Mouse (Mus musculus): ENCODE data around the gene Rint1. TPM values are rescaled to one million over a fixed set of nuclear protein-coding genes. Genes with fewer than 3 reads are reported as not detected.

Gene Rint1
- polyA plus RNA-seq, 1 experiment, result 8.3 TPM

DNA sequence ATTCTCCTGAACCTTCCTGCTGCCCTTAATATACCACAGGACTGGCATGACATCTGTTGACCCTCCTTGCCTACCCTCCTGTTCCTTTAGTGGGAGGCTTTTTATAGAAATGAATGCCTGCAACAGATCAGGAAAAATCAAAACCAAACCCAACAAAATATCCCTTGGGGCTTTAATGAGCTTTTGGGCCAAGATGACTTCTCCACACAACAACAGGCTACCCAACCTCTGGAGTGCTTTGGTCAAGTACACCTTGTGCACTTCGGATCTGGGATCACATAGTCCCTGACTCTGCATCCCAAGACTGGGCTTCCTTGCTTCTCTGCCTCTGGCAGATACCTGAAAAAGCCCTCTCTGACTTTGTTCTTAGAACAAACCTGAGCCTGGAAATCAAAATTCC lies 68.7 kb downstream of the Rint1 start:
- no peaks in the 10 kb centered on the region for H3K27me3 ChIP-seq (ENCODE audit: control insufficient read depth, insufficient read depth, insufficient read length)
- H3K4me3 ChIP-seq, result no peak overlapping the region
- TF ChIP-seq TCF12 (IDR thresholded peaks at IDR 0.05; ENCODE audit: insufficient read depth, poor library complexity, severe bottlenecking) (no peak), USF1 (IDR thresholded peaks at IDR 0.05; ENCODE audit: low read depth) (no peak), CEBPB (IDR thresholded peaks at IDR 0.05; ENCODE audit: insufficient read depth, poor library complexity, severe bottlenecking) (no peak), REST (IDR thresholded peaks at IDR 0.05; ENCODE audit: insufficient read depth, insufficient read length) (no peak), POLR2AphosphoS2 (IDR thresholded peaks at IDR 0.05; ENCODE audit: insufficient read length, low read depth) (no peak), TCF3 (IDR thresholded peaks at IDR 0.05; ENCODE audit: insufficient read length, low read depth) (no peak), POLR2A (IDR thresholded peaks at IDR 0.05; ENCODE audit: insufficient read length, low read depth) (no peak), SRF (IDR thresholded peaks at IDR 0.05; ENCODE audit: control insufficient read depth, insufficient read length, low read depth) (no peak), MAX (IDR thresholded peaks at IDR 0.05; ENCODE audit: low read depth) (no peak), MYOD1 (IDR thresholded peaks at IDR 0.05; ENCODE audit: control insufficient read depth in 1 of 3, insufficient read length in 2 of 3, low read depth in 2 of 3) (no peak), E2F4 (IDR thresholded peaks at IDR 0.05; ENCODE audit: insufficient read depth) (no peak), MYOG (IDR thresholded peaks at IDR 0.05; ENCODE audit: control insufficient read depth in 1 of 3, insufficient read depth in 1 of 3, insufficient read length in 2 of 3, low read depth in 2 of 3) (no peak)
- H3K79me2 ChIP-seq (ENCODE audit: control insufficient read depth, insufficient read depth), result peaks cover 10% of the 10 kb centered on the region
- peaks cover 40% of the 10 kb centered on the region for H3K36me3 ChIP-seq (ENCODE audit: control insufficient read depth, insufficient read depth)
- H3ac ChIP-seq (ENCODE audit: control insufficient read depth, insufficient read length), result no peak overlapping the region
- H3K4me2 ChIP-seq (ENCODE audit: low read depth), result no peak overlapping the region

GRCm38 (mm10) chr5:23857189-23857588 lies 69.7 kb downstream of the Rint1 start:
- Histone ChIP-seq H3K36me3 (ENCODE audit: control insufficient read depth, insufficient read depth) (peaks cover 39% of the 10 kb centered on the region), H3K79me2 (ENCODE audit: control insufficient read depth, insufficient read depth) (peaks cover 5% of the 10 kb centered on the region)
- no peak for TF ChIP-seq TCF3 (IDR thresholded peaks at IDR 0.05; ENCODE audit: insufficient read length, low read depth)

DNA sequence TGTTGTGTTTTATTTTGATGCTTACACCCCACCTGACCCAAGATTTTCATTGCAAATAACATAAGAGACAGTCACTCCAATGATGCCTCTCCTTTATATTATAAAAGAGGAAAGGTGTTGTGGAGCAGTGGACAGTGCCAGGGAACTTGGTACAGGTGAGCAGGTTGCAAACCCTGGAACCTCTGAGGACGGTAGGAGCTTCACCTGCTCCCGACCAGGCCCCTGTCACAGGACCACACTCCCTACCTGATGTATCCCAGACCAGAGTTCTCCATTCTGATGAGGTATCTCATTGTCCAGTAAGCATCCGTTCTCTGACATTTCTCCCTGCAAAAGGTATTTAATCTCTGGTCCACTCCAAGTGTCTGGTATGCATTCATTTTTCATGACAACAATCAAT lies 70.5 kb downstream of the Rint1 start:
- no peak overlapping the region for H3ac ChIP-seq (ENCODE audit: control insufficient read depth, insufficient read length)
- H3K36me3 ChIP-seq (ENCODE audit: control insufficient read depth, insufficient read depth), result peaks cover 31% of the 10 kb centered on the region
- no peak overlapping the region for H3K4me2 ChIP-seq (ENCODE audit: low read depth)
- H3K4me3 ChIP-seq, result no peak overlapping the region
- no peaks in the 10 kb centered on the region for H3K79me2 ChIP-seq (ENCODE audit: control insufficient read depth, insufficient read depth)
- no peaks in the 10 kb centered on the region for H3K27me3 ChIP-seq (ENCODE audit: control insufficient read depth, insufficient read depth, insufficient read length)
- TF ChIP-seq MYOD1 (IDR thresholded peaks at IDR 0.05; ENCODE audit: control insufficient read depth in 1 of 3, insufficient read length in 2 of 3, low read depth in 2 of 3) (no peak), MYOG (IDR thresholded peaks at IDR 0.05; ENCODE audit: control insufficient read depth in 1 of 3, insufficient read depth in 1 of 3, insufficient read length in 2 of 3, low read depth in 2 of 3) (no peak), SRF (IDR thresholded peaks at IDR 0.05; ENCODE audit: control insufficient read depth, insufficient read length, low read depth) (no peak), TCF3 (IDR thresholded peaks at IDR 0.05; ENCODE audit: insufficient read length, low read depth) (no peak), USF1 (IDR thresholded peaks at IDR 0.05; ENCODE audit: low read depth) (no peak)

More at GRCm38 (mm10) chr5:23857189-23857588, 69.7 kb downstream of the Rint1 start:
- Histone ChIP-seq H3ac (ENCODE audit: control insufficient read depth, insufficient read length) (no peak overlapping the region), H3K4me3 (no peak overlapping the region), H3K27me3 (ENCODE audit: control insufficient read depth, insufficient read depth, insufficient read length) (no peaks in the 10 kb centered on the region), H3K4me2 (ENCODE audit: low read depth) (no peak overlapping the region)

DNA sequence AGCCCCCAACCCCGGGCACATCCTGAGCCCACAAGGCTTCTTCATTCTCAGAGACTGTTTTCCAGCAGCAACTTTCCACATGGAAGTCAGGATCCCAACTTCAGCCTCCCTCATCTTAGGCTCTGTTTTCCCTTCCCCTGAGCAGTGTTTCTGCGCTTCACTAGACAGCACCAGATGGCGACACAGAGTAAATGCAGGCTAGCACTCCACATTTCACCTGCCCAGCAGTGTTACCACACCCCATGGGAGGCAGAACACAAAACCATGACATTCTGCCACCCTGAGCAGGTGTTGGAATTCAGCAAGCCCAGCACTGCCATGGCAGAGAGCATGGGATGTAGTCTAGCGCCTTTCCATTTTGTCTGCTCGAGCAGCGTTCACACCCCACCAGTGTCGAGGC lies 71.1 kb downstream of the Rint1 start:
- no peaks in the 10 kb centered on the region for H3K79me2 ChIP-seq (ENCODE audit: control insufficient read depth, insufficient read depth)
- H3K4me3 ChIP-seq, result no peak overlapping the region
- H3K36me3 ChIP-seq (ENCODE audit: control insufficient read depth, insufficient read depth), result peaks cover 27% of the 10 kb centered on the region
- peak; percentile 29 for TF ChIP-seq POLR2AphosphoS2 (IDR thresholded peaks at IDR 0.05; ENCODE audit: insufficient read length, low read depth)
- TF ChIP-seq MYOD1 (IDR thresholded peaks at IDR 0.05; ENCODE audit: control insufficient read depth in 1 of 3, insufficient read length in 2 of 3, low read depth in 2 of 3), result no peak
- H3K4me2 ChIP-seq (ENCODE audit: low read depth), result no peak overlapping the region
- no peaks in the 10 kb centered on the region for H3K27me3 ChIP-seq (ENCODE audit: control insufficient read depth, insufficient read depth, insufficient read length)
- H3ac ChIP-seq (ENCODE audit: control insufficient read depth, insufficient read length), result no peak overlapping the region

GRCm38 (mm10) chr5:23859087-23859718 lies 71.7 kb downstream of the Rint1 start:
- peaks cover 27% of the 10 kb centered on the region for H3K36me3 ChIP-seq (ENCODE audit: control insufficient read depth, insufficient read depth)
- H3ac ChIP-seq (ENCODE audit: control insufficient read depth, insufficient read length), result no peak overlapping the region
- no peak overlapping the region for H3K4me2 ChIP-seq (ENCODE audit: low read depth)
- H3K27me3 ChIP-seq (ENCODE audit: control insufficient read depth, insufficient read depth, insufficient read length), result no peaks in the 10 kb centered on the region
- no peaks in the 10 kb centered on the region for H3K79me2 ChIP-seq (ENCODE audit: control insufficient read depth, insufficient read depth)
- TF ChIP-seq POLR2AphosphoS2 (IDR thresholded peaks at IDR 0.05; ENCODE audit: insufficient read length, low read depth) (no peak), CEBPB (IDR thresholded peaks at IDR 0.05; ENCODE audit: insufficient read depth, poor library complexity, severe bottlenecking) (no peak), REST (IDR thresholded peaks at IDR 0.05; ENCODE audit: insufficient read depth, insufficient read length) (no peak), MYOG (IDR thresholded peaks at IDR 0.05; ENCODE audit: control insufficient read depth in 1 of 3, insufficient read depth in 1 of 3, insufficient read length in 2 of 3, low read depth in 2 of 3) (no peak), USF1 (IDR thresholded peaks at IDR 0.05; ENCODE audit: low read depth) (no peak), TCF3 (IDR thresholded peaks at IDR 0.05; ENCODE audit: insufficient read length, low read depth) (no peak), SRF (IDR thresholded peaks at IDR 0.05; ENCODE audit: control insufficient read depth, insufficient read length, low read depth) (no peak), MYOD1 (IDR thresholded peaks at IDR 0.05; ENCODE audit: control insufficient read depth in 1 of 3, insufficient read length in 2 of 3, low read depth in 2 of 3) (no peak), MAX (IDR thresholded peaks at IDR 0.05; ENCODE audit: low read depth) (no peak)
- H3K4me3 ChIP-seq, result no peak overlapping the region

Data from myocyte (in vitro differentiated cells).